Mouse (Mus musculus) intestine, embryonic 16.5 days (tissue): ENCODE results near the gene Ssxb2. TPM values are rescaled to one million over a fixed set of nuclear protein-coding genes. Genes with fewer than 3 reads are reported as not detected.
"Not testable (repeated sequence)": the region's sequence is repeated elsewhere in the genome, so short reads cannot be mapped to it uniquely, and the experiment has no call there.

Experiments used
- ATAC-seq: fragments of 200-750 bp; cut with Nextera tagmentation; 2 replicates; pipeline ENCODE4 v1.8.0; 2017; ENCODE audit warnings: moderate TSS enrichment, moderate library complexity
- H3K27ac ChIP-seq: fragments of 300-500 bp; sonication (generic); 2 replicates; pipeline ENCODE4 v1.5.1; 2014; ENCODE audit warnings: mild to moderate bottlenecking, low read length
- H3K27me3 ChIP-seq: fragments of 300-500 bp; sonication (generic); replicated peaks from 2 replicates; pipeline ENCODE4 v1.6.1; 2014; ENCODE audit warnings: low read length, control low read depth, mixed read lengths; ENCODE audit not compliant: control insufficient read depth, insufficient read depth
- H3K36me3 ChIP-seq: fragments of 300-500 bp; sonication (generic); 2 replicates; pipeline ENCODE4 v1.6.1; 2014; ENCODE audit warnings: low read length, control low read depth; ENCODE audit not compliant: control insufficient read depth, insufficient read depth
- H3K4me1 ChIP-seq: fragments of 300-500 bp; sonication (generic); 2 replicates; pipeline ENCODE4 v1.6.1; 2014; ENCODE audit warnings: low read length, control low read depth, mixed read lengths; ENCODE audit not compliant: control insufficient read depth, insufficient read depth
- H3K4me2 ChIP-seq: fragments of 300-500 bp; sonication (generic); 2 replicates; pipeline ENCODE4 v1.6.1; 2014; ENCODE audit warnings: low read depth, low read length, control low read depth
- H3K4me3 ChIP-seq: fragments of 300-500 bp; sonication (generic); 2 replicates; pipeline ENCODE4 v1.5.1; 2014; ENCODE audit warnings: mild to moderate bottlenecking, low read length
- H3K9ac ChIP-seq: fragments of 300-500 bp; sonication (generic); 2 replicates; pipeline ENCODE4 v1.6.1; 2014; ENCODE audit warnings: low read depth, low read length
- H3K9me3 ChIP-seq: fragments of 300-500 bp; sonication (generic); 2 replicates; pipeline ENCODE4 v1.6.1; 2016; ENCODE audit warnings: low read length, control low read depth; ENCODE audit not compliant: control insufficient read depth
- WGBS: fragments of 180-500 bp; shearing (Covaris S2); extraction: QIAGEN DNeasy Blood & Tissue Kit; methylation state at CpG from one replicate; pipeline ENCODE4 v1.1.7; 2014; 5-methylcytosine and 5-hydroxymethylcytosine counted together
- polyA plus RNA-seq: library from polyadenylated mRNA; unstranded; fragments of >200 nt; fragmentation: Nextera tagmentation; extraction: Ambion mirVana; gene quantifications from 2 replicates; pipeline ENCODE4 v1.2.1, GENCODE M21; 2015

Ssxb2 gene
- not detected in 2 replicates for polyA plus RNA-seq

DNA sequence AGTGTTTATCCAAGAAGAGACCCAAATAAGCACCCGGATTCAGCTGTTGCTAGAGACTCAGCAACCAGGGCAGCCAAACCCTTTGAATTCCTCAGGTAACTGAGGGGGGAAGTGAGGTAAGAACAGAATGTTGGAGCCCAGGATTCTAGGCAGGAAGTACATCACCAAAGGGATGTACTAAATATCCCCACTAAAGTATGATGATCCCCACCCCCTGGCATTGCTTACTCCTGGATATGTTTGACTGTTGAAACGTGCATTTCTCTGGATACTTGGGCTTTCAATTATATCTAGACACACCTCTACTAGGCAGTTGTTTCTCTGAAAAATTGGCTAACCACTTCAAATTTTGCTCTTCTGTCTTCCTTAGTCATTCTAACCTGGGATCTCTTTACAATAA, at the start of gene Ssxb2:
TSS of gene Ssxb2 (minus strand) at position 101 of the 400 bp plus-strand sequence.
- 70% methylated on average over 2 of the region's 2 CpGs for WGBS
- not testable (repeated sequence) for H3K27me3 ChIP-seq, H3K4me2 ChIP-seq, H3K4me1 ChIP-seq, H3K27ac ChIP-seq, ATAC-seq, H3K4me3 ChIP-seq, H3K9me3 ChIP-seq, H3K36me3 ChIP-seq, H3K9ac ChIP-seq

DNA sequence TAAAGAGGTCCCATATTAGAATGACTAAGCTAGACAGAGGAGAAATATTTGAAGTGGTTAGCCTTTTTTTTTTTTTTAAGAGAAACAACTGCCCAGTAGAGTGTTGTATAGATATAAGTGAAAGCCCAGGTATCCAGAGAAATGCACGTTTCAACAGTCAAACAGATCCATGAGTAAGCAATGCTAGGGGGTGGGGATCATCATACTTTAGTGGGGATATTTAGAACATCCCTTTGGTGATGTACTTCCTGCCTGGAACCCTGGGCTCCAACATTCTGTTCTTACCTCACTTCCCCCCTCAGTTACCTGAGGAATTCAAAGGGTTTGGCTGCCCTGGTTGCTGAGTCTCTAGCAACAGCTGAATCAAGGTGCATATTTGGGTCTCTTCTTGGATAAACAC, 48.5 kb downstream of the Ssxb2 start, which contains the start of gene Ssxb1:
TSS of gene Ssxb1 (plus strand) at position 301 of the 400 bp plus-strand sequence.
- H3K4me3 ChIP-seq, H3K27ac ChIP-seq, H3K27me3 ChIP-seq, H3K4me1 ChIP-seq, H3K9ac ChIP-seq, ATAC-seq, H3K36me3 ChIP-seq, H3K4me2 ChIP-seq, H3K9me3 ChIP-seq: not testable (repeated sequence)
- 6% methylated on average over 1 of the region's 1 CpGs for WGBS

Other genes starting within 250 kb of the Ssxb2 start
- 30.8 and 33.7 TPM in 2 replicates for gene Ftsj1, start 209.3 kb downstream of the Ssxb2 start, polyA plus RNA-seq
- 9.5 and 11.0 TPM in 2 replicates for gene Slc38a5, start 190.6 kb downstream of the Ssxb2 start, polyA plus RNA-seq
- gene Ssxb10, start 134.3 kb downstream of the Ssxb2 start, polyA plus RNA-seq: not detected in 2 replicates
- gene Ssxb9, start 94.7 kb downstream of the Ssxb2 start, polyA plus RNA-seq: not detected in 2 replicates
- not detected in 2 replicates for gene Ssxb1, start 48.4 kb downstream of the Ssxb2 start, polyA plus RNA-seq
- not detected in 2 replicates for gene Gm14459, start 63.2 kb upstream of the Ssxb2 start, polyA plus RNA-seq
- not detected in 2 replicates for gene Ssxb6, start 86.5 kb upstream of the Ssxb2 start, polyA plus RNA-seq
- gene Ssxb3, start 130.1 kb upstream of the Ssxb2 start, polyA plus RNA-seq: not detected in 2 replicates
- gene Ssxb8, start 229.1 kb upstream of the Ssxb2 start, polyA plus RNA-seq: not detected in 2 replicates